Mouse (Mus musculus) heart, postnatal 0 days (tissue): ENCODE data around the gene Smim4. TPM values are rescaled to one million over a fixed set of nuclear protein-coding genes. Genes with fewer than 3 reads are reported as not detected.
A peak's percentile ranks its signal among the peaks of the same experiment; 100 is the strongest.

Experiments
- ATAC-seq: fragments of 200-750 bp; cut with Nextera tagmentation; 2 replicates; pipeline ENCODE4 v1.8.0; 2017; ENCODE audit warnings: low read depth, moderate number of reproducible peaks, moderate library complexity; ENCODE audit not compliant: insufficient read depth
- DNase-seq: peaks from one replicate; pipeline ENCODE4 v3.0.0-alpha.2; 2016; ENCODE audit warnings: low spot score
- H3K27ac ChIP-seq: fragments of 300-500 bp; sonication (generic); 2 replicates; pipeline ENCODE4 v1.5.1; 2014; ENCODE audit warnings: low read depth, mild to moderate bottlenecking
- H3K27me3 ChIP-seq: fragments of 300-500 bp; sonication (generic); 2 replicates; pipeline ENCODE4 v1.6.1; 2014; ENCODE audit warnings: low read length, mixed read lengths; ENCODE audit not compliant: control insufficient read depth, insufficient read depth
- H3K36me3 ChIP-seq: fragments of 300-500 bp; sonication (generic); replicated peaks from 2 replicates; pipeline ENCODE4 v1.6.1; 2014; ENCODE audit warnings: low read length, mixed read lengths; ENCODE audit not compliant: control insufficient read depth, insufficient read depth
- H3K4me1 ChIP-seq: fragments of 300-500 bp; sonication (generic); 2 replicates; pipeline ENCODE4 v1.6.1; 2014; ENCODE audit warnings: antibody characterized with exemption; ENCODE audit not compliant: control insufficient read depth, insufficient read depth
- H3K4me2 ChIP-seq: fragments of 300-500 bp; sonication (generic); 2 replicates; pipeline ENCODE4 v1.6.1; 2014; ENCODE audit warnings: low read depth, mild to moderate bottlenecking, low read length, moderate library complexity
- H3K4me3 ChIP-seq: fragments of 300-500 bp; sonication (generic); 2 replicates; pipeline ENCODE4 v1.5.1; 2014; ENCODE audit warnings: low read depth, low read length
- H3K9ac ChIP-seq: fragments of 300-500 bp; sonication (generic); replicated peaks from 2 replicates; pipeline ENCODE4 v1.6.1; 2014; ENCODE audit warnings: low read depth, low read length, mixed read lengths
- H3K9me3 ChIP-seq: fragments of 300-500 bp; sonication (generic); replicated peaks from 2 replicates; pipeline ENCODE4 v1.6.1; 2016; ENCODE audit warnings: low read length; ENCODE audit not compliant: control insufficient read depth
- CTCF ChIP-seq: IDR thresholded peaks from 2 replicates; pipeline ENCODE4 v1.5.1; 2016; ENCODE audit warnings: antibody characterized with exemption, control low read depth, low read depth
- EP300 ChIP-seq: IDR thresholded peaks from 2 replicates; pipeline ENCODE4 v1.6.1; 2016; ENCODE audit warnings: antibody characterized with exemption, low read depth
- WGBS: fragments of 180-500 bp; shearing (Covaris S2); extraction: QIAGEN DNeasy Blood & Tissue Kit; methylation state at CpG from one replicate; pipeline ENCODE4 v1.1.7; 2014; 5-methylcytosine and 5-hydroxymethylcytosine counted together
- polyA plus RNA-seq: library from polyadenylated mRNA; unstranded; fragments of >200 nt; fragmentation: Nextera tagmentation; extraction: Ambion mirVana; gene quantifications from 2 replicates; pipeline ENCODE4 v1.2.1, GENCODE M21; 2015
- total RNA-seq: library from RNA; depleted of rRNA; stranded (reverse); fragments of >200 nt; gene quantifications from 2 replicates; pipeline ENCODE4 v1.2.3, GENCODE M21; 2014; ENCODE audit warnings: low replicate concordance

The Smim4 gene
- total and polyA plus RNA-seq, 2 experiments from 2014 or later = 12.7 to 207 TPM

GRCm38 (mm10) chr14:31081147-31081546 is 47.6 kb downstream of the Smim4 start:
- no peak for ATAC-seq
- Histone ChIP-seq H3K9ac (no peak overlapping the region), H3K36me3 (peaks cover 67% of the 10 kb centered on the region), H3K4me1 (no peaks in the 10 kb centered on the region), H3K27ac (no peak overlapping the region), H3K4me3 (no peak overlapping the region), H3K27me3 (no peaks in the 10 kb centered on the region), H3K9me3 (no peaks in the 10 kb centered on the region), H3K4me2 (no peak overlapping the region)
- DNase-seq = no peak
- TF ChIP-seq CTCF (no peak), EP300 (no peak)

- Histone ChIP-seq H3K9ac (no peak overlapping the region), H3K4me2 (no peak overlapping the region), H3K9me3 (no peaks in the 10 kb centered on the region), H3K27me3 (no peaks in the 10 kb centered on the region), H3K4me3 (no peak overlapping the region), H3K27ac (no peak overlapping the region), H3K4me1 (no peaks in the 10 kb centered on the region), H3K36me3 (peaks cover 70% of the 10 kb centered on the region)
- DNase-seq (no peak), ATAC-seq (no peak)
- TF ChIP-seq CTCF (no peak), EP300 (no peak)
- WGBS = 97% methylated on average over 3 of the region's 3 CpGs
Measured at GRCm38 (mm10) chr14:31079313-31080028, 49.3 kb downstream of the Smim4 start.

GRCm38 (mm10) chr14:31078597-31079208 is 50.1 kb downstream of the Smim4 start:
- H3K4me3 ChIP-seq = no peak overlapping the region
- H3K9me3 ChIP-seq = no peaks in the 10 kb centered on the region
- no peaks in the 10 kb centered on the region for H3K27me3 ChIP-seq
- no peak for TF ChIP-seq CTCF
- TF ChIP-seq EP300 = no peak
- ATAC-seq (no peak), DNase-seq (no peak)
- no peak overlapping the region for H3K27ac ChIP-seq
- H3K4me1 ChIP-seq = no peaks in the 10 kb centered on the region
- H3K36me3 ChIP-seq = peaks cover 76% of the 10 kb centered on the region
- H3K9ac ChIP-seq = no peak overlapping the region
- WGBS = 95% methylated on average over 3 of the region's 3 CpGs
- no peak overlapping the region for H3K4me2 ChIP-seq

- H3K4me2 ChIP-seq = no peak overlapping the region
- no peak overlapping the region for H3K27ac ChIP-seq
- ATAC-seq (no peak), DNase-seq (no peak)
- no peak for TF ChIP-seq EP300
- TF ChIP-seq CTCF = no peak
- no peaks in the 10 kb centered on the region for H3K27me3 ChIP-seq
- no peaks in the 10 kb centered on the region for H3K4me1 ChIP-seq
- no peak overlapping the region for H3K4me3 ChIP-seq
- no peaks in the 10 kb centered on the region for H3K9me3 ChIP-seq
- 94% methylated on average over 4 of the region's 4 CpGs for WGBS
- H3K9ac ChIP-seq = no peak overlapping the region
- peaks cover 67% of the 10 kb centered on the region for H3K36me3 ChIP-seq
Measured at GRCm38 (mm10) chr14:31069086-31069733, 59.5 kb downstream of the Smim4 start.

- ATAC-seq = no peak
- H3K36me3 ChIP-seq = peaks cover 75% of the 10 kb centered on the region
- H3K9me3 ChIP-seq = no peaks in the 10 kb centered on the region
- H3K27ac ChIP-seq = no peak overlapping the region
- 18% methylated on average over 1 of the region's 1 CpGs for WGBS
- H3K9ac ChIP-seq = no peak overlapping the region
- no peaks in the 10 kb centered on the region for H3K4me1 ChIP-seq
- TF ChIP-seq CTCF = peak; percentile 35
- no peak for TF ChIP-seq EP300
- no peaks in the 10 kb centered on the region for H3K27me3 ChIP-seq
- H3K4me3 ChIP-seq = no peak overlapping the region
- no peak overlapping the region for H3K4me2 ChIP-seq
- peak; percentile 20 for DNase-seq
Measured at GRCm38 (mm10) chr14:31062277-31062676, 66.5 kb downstream of the Smim4 start.
